Mouse (Mus musculus) cerebellum, adult 11-12 months (tissue): ENCODE data around the gene Grm1.

Experiments used
- DNase-seq: peaks from one replicate; pipeline ENCODE4 v3.0.0; 2022

Grm1 gene

DNA sequence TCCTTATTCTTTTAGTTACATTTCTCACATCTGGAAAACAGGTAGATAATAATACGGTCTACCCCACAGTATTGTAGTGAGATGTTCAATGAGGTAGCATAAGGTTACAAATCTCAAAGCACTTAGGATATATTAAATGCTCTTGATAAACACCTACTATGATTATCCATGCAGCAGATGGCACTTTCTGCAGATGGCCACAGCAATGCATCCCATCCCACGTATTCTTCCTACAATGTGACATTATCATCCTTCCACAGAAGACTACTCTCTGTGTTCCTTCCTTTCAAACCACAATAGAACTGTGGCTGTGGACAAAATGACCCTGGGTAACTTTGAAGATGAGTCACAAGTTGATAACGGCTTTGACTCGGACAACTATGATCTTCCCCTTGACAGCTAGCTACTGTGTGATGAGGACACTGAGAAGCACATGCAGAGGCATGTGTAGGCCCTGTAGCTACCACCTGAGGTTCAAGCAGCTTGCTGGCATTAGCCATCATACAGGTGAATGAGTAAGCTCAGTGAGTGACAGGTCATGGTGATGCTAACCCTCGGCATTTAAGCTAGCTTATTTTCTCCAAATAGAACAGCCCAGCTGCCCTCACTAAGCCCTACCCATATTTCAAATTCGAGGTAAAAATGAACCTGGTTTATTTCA is 117.5 kb downstream of the Grm1 start:
- no peak for DNase-seq

DNA sequence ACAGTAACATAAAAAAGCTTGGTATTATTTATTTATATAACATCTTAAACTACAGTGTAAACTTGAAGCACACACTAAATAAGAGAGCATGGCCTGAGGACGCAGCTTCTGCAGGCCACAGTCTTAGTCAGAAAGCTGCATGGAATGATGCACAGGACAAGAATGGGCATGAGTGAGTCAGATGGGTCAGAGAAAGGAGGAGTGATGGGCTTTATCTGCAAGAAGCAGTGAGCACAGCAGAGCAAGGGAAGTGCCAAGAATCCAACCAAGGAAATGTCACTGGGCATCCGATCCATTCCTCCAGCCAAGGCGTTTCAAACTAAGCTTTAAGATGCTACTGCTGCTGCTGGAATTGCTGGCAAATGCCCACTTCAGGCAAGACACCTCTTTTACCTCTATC is 131.6 kb downstream of the Grm1 start:
- no peak for DNase-seq

DNA sequence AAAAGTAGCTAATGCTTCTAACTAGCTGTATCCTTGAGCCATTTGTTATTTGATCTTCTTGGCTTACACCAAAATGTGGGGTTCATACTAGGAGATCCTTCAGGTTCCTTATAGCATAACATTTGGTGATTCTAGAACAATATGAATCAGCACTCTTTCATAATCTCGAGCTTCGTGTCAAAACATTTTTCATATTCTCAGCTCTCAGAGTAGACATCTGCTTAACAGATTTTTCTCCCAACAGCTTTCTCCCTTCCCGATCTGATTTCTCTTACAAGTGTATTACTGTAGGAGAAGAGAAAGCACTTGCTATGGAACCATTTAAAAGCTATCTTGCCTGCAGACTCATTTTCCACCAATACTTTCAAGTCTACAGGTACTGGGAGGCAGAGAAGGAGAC is 133.0 kb downstream of the Grm1 start:
- DNase-seq = no peak

DNA sequence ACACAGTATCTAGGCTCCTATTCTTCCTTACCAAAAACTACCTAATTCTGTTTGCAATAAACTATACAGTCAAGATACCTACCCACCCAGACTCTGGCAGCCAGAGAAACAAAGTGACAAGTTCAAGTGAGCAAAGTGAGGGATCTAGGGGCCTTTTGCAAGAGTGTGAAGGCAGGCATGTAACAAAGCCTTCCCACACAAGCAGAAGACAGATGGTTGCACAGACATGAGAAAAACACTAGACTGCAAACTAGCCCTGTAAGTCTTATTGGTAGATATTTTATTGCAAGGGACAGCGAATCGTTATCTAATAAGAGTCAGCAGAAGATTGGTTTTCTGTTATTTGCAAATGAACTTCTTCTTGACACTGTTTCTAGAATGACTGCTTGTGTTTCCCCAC is 134.6 kb downstream of the Grm1 start:
- no peak for DNase-seq

- DNase-seq = no peak
Measured at GRCm38 (mm10) chr10:10944003-10944402, 138.2 kb downstream of the Grm1 start.

DNA sequence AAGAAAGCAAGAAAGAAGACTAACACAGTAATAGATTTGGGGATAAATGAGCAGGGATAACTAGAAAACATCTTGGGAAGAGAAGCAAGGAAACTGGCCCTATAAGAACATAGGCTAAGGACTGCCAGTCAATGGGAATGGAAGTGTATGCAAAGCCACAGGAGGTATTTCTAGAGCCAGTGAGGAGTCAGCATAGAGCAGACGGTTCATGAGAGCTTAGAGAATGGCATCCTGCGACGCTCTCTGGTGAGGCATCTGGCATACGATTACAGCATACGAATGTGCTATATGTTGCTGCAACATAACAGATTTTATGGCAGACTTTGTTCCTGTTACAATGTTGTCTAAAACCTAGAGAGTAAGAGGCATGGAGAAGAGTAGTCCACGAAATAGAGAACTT is 139.9 kb downstream of the Grm1 start:
- DNase-seq = peak; percentile 26

DNA sequence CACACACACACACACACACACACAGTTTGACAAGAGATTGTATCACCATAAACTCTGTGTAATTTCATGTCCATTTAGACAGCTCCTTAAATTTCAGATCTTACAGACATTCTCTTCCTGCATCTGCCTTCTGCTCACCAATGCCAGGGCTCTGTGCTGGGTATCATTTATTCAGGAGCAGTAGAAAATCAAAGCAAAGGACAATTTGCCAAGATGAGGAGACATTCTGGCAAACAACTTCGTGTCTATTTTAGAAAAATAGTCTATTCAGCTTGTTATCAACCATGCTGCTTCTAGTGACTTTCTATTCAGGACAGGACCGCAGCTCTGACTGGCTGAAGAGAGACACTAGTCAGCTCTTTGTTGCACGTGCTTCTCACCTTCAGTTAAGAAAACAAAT is 146.3 kb downstream of the Grm1 start:
- no peak for DNase-seq

- DNase-seq = no peak
Measured at GRCm38 (mm10) chr10:10929672-10930071, 152.5 kb downstream of the Grm1 start.

DNA sequence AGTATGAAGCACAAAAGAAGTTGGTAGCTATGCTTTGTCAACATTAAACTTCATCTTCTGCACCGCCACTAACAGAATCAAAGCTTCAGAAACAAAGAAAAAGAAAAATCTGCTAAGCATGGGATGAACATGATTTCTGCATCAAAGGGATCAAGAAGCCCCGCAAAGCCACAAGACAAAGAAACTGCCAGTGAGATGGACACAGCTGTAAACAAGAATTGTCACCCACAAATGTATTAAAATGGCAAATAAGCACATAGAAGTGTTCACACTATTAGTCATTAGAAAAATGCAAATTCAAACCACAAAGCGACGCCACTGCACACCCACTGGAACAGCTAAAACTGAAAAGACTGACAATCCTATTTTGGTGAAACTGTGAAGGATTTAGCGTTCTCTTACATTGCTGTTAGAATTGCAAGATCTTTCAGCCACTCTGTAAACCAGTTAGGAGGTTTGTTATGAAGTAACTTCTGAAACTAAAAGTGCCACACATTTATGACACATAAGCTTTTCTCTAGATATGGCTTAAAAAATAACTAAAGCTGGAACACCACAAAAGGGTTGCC is 153.3 kb downstream of the Grm1 start:
- DNase-seq = no peak

- DNase-seq = no peak
Measured at GRCm38 (mm10) chr10:10917857-10918399, 164.2 kb downstream of the Grm1 start.

DNA sequence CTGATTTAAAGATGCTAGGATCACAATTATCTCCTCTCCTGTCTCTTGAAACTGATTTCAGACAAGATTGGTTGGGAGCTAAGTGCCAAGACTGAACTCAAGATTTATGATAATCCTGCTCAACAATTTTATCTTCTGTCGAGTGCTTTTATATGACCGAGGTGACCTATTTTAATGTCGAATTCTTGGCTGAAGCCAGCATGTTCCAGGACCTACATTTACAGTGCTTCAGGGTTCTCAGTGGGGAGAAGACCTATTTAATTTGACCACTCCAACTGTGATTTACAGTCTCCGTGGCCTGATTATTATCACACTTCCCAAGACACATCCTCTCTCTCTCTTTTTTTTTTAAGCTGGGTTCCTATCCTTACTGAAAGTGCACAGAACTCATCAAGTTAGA is 168.5 kb downstream of the Grm1 start:
- DNase-seq = peak; percentile 30

- DNase-seq = no peak
Measured at GRCm38 (mm10) chr10:10890221-10890620, 191.9 kb downstream of the Grm1 start.

GRCm38 (mm10) chr10:10888521-10888920 is 193.6 kb downstream of the Grm1 start:
- DNase-seq = peak; percentile 46

DNA sequence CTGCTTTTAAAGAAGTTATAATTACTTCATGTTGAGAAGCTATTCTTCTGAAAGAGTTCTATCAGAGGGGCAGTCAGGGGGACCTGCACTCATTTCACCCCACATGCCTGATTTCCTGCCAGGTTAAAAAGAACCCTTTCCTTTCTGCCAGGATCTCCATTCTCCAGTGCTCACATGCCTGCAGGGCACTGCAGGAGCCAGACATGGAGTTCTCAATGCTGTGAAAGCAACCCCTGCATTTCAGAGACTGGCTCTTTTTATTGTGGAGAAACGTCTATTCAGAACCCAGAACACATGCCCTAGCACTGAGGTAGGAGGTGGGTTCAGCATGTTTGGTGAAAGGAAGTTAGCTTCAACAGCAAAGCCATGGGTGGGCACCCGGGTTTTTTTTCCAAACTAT is 197.2 kb downstream of the Grm1 start:
- no peak for DNase-seq

DNA sequence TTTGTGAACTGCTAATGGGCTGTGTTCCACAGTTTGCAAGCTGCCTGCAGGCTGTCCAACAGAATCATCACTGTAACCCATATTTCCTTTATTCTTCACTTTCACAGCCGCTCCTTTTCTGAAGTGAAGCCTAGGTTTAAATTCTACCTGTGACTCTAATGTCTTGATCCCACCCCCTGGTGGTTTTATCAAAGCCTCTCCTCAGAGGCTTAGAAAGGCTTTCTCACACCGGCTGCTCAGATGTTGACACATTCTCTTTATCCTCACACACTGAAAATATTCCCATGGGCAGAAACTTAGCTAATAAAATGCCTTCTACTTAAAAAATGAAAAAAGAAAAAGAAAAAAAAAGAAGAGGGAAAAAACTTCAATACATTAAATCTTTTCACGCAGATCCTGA is 210.0 kb downstream of the Grm1 start:
- DNase-seq = no peak

DNA sequence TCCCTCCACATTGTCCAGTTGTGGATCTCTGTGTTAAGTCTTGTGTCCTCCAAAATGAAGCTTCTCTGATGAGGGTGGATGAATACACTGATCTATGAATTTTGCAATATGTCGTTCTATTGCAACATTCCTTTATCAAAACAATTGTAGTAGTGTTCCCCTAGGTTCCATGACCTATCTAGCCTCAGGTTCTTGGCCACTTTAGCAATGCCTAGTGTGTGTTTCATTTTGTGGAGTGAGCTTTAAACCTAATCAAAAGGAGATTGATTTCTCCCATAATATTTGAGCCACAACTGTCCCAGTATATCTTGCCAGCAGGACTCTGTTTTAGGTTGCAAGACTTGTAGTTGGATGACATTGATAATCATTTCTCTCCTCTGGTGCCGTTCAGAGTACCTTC is 211.9 kb downstream of the Grm1 start:
- no peak for DNase-seq

- DNase-seq = no peak
Measured at GRCm38 (mm10) chr10:10866278-10866677, 215.9 kb downstream of the Grm1 start.

DNA sequence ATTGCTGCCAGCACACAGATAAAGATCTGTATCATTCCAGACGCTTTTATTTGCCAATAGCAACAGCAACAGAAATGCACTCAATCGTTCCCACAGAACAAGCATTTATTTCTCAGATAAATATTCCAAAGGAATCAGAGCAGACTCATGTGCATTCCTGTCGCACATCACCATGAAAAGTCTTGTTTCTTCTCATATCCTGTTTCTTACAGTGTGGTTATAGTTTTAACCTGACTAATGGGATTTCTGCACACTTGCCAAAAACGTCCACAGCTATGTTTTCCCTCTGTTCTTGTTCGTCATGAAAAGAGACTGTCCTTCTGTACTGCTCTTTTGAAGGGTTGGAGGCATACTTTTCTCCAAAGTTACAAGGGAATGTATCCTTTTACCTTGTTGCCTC is 217.4 kb downstream of the Grm1 start:
- no peak for DNase-seq

- DNase-seq = peak; percentile 82
Measured at GRCm38 (mm10) chr10:10847376-10848286, 234.5 kb downstream of the Grm1 start.

DNA sequence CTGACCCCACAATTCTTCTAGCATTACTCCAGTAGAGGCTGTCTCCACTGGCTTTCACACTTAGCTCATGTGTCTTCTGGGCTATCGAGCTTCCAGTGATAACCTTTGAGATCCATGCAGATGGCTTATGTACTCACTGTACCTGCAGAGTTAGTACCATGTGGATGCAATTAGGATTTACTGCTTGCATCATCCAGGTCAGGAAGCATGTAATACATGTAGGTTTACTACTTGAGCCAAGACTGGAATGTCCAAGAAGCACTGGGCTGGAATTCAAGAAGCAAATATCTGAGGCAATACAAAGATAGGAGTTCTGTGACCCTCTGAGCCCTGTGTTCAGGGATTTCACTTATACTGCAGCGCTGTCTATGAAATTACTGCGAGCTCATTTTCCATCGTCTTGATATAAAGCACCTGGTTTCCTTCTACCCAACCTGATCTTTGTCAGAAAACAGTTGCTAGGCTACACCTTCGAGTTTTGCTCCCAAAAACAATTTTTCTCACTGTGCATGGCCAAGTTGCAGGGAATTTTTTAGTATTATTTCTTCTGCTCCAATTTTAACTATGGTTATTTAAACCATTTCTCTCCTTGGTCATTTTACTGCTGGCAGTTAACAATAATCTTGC is 237.0 kb downstream of the Grm1 start:
- no peak for DNase-seq

DNA sequence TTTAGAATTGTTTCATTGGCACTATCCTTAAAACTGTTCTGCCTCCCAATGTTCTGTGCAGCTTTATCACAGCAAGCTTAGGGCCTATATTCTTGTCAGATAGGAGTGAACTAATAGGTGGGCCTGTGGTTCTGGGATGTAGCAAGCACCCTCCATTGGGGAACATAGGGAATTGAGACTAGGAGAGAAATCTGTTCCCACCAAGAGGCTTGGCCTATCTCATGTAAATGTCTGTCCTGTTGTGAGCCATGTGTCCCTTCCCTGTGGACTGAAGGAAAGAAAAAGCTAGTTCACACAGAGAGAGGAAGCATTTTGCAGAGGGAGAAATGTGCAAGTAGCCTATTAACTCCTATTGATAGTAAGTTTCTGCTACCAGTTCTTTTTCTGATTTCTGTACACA is 246.8 kb downstream of the Grm1 start:
- DNase-seq = peak; percentile 36

GRCm38 (mm10) chr10:10834828-10835227 is 247.3 kb downstream of the Grm1 start:
- no peak for DNase-seq

DNA sequence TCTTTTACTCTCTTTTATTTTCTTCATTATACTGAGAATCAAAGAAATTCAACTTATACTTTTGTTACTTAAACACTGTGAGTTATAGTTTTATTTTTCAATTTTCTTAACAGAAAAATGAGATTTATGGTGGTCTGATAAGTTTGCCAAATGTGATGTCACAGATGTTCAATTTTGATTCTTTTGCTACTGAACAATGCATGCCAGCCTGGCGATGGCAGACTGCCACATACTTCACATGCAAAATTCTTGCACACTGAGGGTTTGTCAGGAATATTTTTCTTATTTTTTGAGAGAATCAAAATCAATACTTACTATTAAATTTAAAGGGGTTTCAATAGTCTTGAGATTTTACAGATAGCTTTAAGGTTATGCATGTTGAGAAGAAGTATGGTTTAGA is 251.0 kb downstream of the Grm1 start:
- no peak for DNase-seq
